ENCODE assay signal across 15 mouse cellular contexts in the genomic region with DNA sequence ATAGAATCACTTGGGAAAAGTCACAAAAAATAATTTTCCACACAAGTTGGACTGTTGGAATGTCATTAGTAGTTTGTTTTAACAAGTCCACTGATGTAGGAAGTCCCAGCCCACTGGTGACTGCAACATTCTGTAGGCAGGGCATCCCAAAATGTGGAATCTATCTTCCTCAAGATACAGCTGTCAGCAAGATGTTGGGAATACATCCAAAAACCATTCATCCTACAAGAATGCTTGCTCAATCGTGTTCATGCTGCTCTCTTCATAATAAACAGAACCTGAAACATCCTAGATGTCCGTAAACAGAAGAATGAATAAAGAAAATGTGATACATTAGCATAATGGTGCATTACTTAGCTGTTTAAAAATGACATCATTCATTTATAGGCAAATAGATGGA.
"Had no signal": no experiment of that assay in that cellular context is flagged by ENCODE, and none has a peak within 500 bp of the region (broad histone marks: within the 10 kb centered on the region; RNA-seq: fewer than 3 reads in every experiment).

No protein-coding gene starts in this region.

- H3K4me2 ChIP-seq: limb, embryonic 12.5 days; midbrain, embryonic 11.5 days; midbrain, embryonic 15.5 days; neural tube, embryonic 13.5 days; stomach, embryonic 15.5 days had no signal

- H3K36me3 ChIP-seq: limb, embryonic 12.5 days; midbrain, embryonic 15.5 days; neural tube, embryonic 13.5 days; stomach, embryonic 15.5 days had no signal

- DNase-seq: kidney, adult 8-10 months; kidney, postnatal 25 days; layer of hippocampus, postnatal 36 days; lung, adult 18-20 months; lung, postnatal 36 days; right cerebral cortex, postnatal 14 days; thymus, adult 2 months; thymus, postnatal 25 days had no signal

- H3K27me3 ChIP-seq: limb, embryonic 12.5 days; midbrain, embryonic 15.5 days; neural tube, embryonic 13.5 days; stomach, embryonic 15.5 days had no signal

- H3K27ac ChIP-seq: limb, embryonic 12.5 days; liver, embryonic 14.5 days; midbrain, embryonic 15.5 days; neural tube, embryonic 13.5 days; stomach, embryonic 15.5 days had no signal

- H3K9me3 ChIP-seq: limb, embryonic 12.5 days; midbrain, embryonic 15.5 days; neural tube, embryonic 13.5 days; stomach, embryonic 15.5 days had no signal

- H3K4me3 ChIP-seq: limb, embryonic 12.5 days; midbrain, embryonic 15.5 days; neural tube, embryonic 13.5 days; stomach, embryonic 15.5 days had no signal

- H3K9ac ChIP-seq: limb, embryonic 12.5 days; liver, embryonic 14.5 days; midbrain, embryonic 15.5 days; neural tube, embryonic 13.5 days; stomach, embryonic 15.5 days had no signal

- ATAC-seq: intestine, postnatal 0 days; midbrain, embryonic 15.5 days had no signal

- H3K4me1 ChIP-seq: limb, embryonic 12.5 days; midbrain, embryonic 15.5 days; neural tube, embryonic 13.5 days; stomach, embryonic 15.5 days had no signal
